Mouse (Mus musculus): ENCODE measurements at regions not wholly inside any gene's neighbourhood (a gene's known extent, or its start where the extent isn't known, plus 50 kb on each side); places are given as distances from the start of the nearest gene placed in this dataset.

GRCm38 (mm10) chr5:119059223-119059622 is 498.7 kb downstream of the Med13l start:
- no peak for DNase-seq (ENCODE audit: low spot score)

DNA sequence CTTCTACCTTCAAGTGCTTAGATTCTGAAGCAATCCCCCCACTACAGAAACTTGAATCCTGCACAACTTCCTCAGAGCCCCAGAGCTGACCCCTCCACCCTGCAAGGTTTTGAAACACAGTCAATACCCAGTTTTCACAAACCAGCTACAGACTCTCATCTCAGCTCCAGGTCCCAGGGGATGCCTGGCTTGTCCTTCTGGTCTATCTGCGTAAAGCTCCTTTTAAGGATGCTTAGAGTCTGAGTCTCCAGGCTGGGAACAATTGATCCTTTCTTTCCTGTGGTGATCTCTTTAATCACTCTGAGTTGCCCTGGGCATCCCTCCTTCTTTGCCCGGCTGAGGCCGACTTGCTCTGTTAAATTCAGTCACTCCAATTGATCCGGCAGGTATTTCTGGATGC is 500.4 kb downstream of the Med13l start:
- no peak for DNase-seq (ENCODE audit: low spot score)

DNA sequence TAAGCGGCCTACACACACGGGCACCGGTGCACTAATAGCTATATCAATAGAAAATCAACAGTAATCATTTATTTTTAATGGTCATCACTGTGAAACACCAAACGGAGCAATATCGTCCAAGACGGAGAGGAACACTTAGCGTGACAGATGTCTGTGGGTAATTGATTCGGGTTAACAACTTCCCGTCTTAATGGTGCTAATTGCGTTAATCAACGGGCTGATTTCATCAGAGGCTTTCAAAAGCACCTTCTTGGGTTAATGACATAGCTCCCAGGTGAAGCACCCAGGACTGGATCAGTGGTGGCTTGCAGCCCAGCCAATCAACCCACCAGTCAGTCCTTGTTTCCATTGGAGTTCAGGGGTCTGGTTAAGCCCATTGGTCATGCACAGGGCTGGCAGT is 502.0 kb downstream of the Med13l start:
- DNase-seq (ENCODE audit: low spot score), result no peak

DNA sequence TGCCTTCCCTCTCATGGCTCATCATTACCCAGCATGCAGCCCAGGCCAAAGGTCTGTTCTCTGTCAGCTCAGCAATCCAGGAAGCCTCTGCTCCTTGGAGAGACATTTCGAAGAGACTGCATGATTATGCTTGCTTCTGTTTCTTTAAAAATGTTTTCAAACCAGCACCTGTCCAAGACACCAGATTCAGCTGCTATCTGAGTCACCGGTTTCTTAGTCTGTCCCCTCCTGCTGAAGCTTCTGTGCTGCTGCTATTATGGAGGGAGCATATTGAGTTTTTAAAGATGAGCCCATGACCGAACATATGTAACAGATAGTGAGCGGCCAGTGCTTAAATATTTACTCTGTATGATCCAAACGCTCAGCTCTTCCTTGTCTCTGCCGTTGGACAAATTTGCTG is 506.2 kb downstream of the Med13l start:
- no peak for DNase-seq (ENCODE audit: low spot score)

- DNase-seq (ENCODE audit: low spot score), result no peak
Observed at GRCm38 (mm10) chr5:119069765-119070333, 509.4 kb downstream of the Med13l start.

DNA sequence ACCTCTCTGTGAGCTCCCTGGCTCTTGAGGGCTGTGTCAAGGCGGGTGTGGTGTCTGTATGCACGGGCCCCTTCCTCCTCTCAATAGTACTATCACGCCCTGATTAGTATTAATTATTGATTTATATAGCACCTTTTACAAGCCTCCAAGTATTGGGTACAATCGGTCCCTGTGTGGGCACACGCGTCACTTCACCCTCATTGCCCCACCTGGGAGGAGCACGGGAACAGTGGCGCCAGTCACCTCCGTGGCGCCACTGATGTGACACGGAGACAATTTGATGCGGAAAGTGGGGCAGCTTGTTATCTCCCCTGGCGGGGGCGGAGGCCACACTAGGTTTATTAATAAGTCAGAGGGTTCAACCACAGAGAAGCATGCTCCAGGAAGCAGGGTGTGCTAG is 512.2 kb downstream of the Med13l start:
- DNase-seq (ENCODE audit: low spot score), result no peak

DNA sequence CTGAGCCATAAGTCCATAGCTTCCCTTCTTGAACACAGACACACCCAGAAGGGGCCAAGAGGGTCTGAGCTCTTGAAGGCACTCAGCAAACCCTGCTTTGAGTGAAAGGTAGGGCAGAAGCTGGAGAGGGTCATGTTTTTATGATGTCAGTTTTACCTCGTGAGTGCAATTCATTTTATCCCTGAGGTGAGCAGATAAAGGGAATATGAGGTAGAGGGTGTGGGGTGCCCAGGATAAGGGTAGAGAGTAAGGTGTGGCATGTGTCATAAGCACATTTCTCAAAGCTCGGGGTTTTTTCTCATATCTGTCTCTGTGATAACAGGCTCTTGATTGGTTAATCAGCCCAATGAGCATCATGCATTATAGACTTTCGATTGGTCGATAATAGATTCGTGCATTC is 520.3 kb downstream of the Med13l start:
- no peak for DNase-seq (ENCODE audit: low spot score)

- no peak for DNase-seq (ENCODE audit: low spot score)
Observed at GRCm38 (mm10) chr5:119082895-119083294, 522.4 kb downstream of the Med13l start.

DNA sequence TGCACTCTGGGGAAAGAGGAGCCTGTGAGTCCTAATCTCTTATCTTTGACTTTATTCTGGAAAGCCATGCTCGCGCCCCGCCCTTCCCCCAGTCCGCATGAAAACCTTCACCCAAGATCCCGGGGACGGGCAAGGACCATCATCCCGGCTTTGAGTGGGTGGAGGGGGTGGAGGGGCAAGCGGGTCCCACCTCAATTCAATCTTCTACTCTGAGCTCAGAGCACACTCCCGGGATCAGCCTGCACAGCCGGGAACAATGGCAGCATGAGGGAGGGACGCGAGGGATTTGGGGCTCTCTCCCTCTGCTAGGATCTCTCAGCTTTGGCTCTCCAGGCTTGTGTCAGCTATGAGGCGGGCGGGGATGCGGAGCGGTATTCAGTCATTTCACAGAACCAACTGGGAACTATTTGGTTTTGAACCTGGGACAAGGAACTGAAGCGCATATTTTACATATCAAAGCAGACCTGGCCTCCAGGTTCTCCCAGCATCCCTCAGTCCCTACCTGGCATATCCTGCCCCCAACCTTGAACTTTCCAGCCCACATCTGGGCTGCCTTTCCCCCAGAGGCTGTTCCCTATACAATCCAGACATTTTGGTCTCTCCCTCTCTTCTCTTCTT is 537.2 kb downstream of the Med13l start:
- no peak for DNase-seq (ENCODE audit: low spot score)

DNA sequence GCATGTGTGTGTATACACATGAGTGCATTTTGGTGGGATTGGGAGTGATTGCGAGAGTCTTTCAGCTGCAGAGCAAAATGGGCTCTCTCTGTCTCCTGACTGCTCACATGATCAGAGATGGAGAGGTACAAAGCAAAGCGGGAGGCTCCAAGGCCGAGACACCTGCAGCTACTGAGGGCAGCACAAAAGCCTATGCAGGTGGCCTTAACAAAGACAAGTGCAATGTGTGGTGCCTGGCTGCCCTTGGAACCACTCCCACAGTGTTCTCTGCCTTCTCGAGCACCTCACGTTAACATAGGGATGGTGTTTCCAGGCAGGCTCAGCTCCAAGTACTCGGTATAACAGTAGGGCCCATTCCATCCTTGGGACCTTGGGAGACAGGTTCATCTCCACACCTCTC is 539.3 kb downstream of the Med13l start:
- DNase-seq (ENCODE audit: low spot score), result no peak

DNA sequence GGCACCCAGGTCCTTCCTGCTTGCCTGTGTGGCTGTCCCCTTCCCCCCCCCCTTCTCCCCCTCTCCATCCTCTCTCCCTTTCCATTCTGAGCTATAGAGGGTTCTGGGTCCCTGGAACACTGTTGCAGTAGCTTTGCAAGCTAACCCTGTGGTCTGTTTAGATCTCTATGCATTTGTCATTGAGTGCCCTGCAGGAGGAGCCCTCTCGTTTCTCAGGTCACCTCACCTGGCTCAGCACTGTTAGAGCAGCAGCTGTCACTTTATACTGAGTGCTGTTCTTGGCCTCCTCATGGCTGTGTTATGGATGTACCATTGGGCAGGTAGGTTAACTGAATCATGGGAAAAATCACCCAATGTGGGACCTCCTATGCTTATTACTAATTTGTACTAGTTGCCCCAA is 543.0 kb downstream of the Med13l start:
- DNase-seq (ENCODE audit: low spot score), result no peak

GRCm38 (mm10) chr5:119107898-119108297 is 547.4 kb downstream of the Med13l start:
- no peak for DNase-seq (ENCODE audit: low spot score)

- no peak for DNase-seq (ENCODE audit: low spot score)
Observed at GRCm38 (mm10) chr5:119109501-119109900, 549.0 kb downstream of the Med13l start.

DNA sequence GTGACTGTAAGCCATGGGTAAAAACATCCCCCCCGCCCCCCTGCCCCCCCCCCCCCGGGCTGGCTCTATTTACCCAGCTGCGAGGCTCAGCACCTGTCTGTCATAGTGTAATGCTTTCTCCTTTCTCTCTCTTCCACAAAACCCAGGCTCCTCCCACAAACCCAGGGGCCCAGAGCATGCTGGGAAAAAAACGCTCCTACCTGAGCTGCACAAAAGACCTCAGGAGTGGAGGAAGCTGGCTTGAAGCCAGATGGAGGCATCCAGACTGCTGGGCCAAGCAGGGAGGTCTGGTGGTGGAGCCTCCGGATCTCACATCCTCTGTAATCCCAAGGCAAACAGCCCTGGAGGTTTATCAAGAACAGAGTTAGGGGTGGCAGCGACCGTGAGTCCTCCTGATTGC is 553.6 kb downstream of the Med13l start:
- no peak for DNase-seq (ENCODE audit: low spot score)

DNA sequence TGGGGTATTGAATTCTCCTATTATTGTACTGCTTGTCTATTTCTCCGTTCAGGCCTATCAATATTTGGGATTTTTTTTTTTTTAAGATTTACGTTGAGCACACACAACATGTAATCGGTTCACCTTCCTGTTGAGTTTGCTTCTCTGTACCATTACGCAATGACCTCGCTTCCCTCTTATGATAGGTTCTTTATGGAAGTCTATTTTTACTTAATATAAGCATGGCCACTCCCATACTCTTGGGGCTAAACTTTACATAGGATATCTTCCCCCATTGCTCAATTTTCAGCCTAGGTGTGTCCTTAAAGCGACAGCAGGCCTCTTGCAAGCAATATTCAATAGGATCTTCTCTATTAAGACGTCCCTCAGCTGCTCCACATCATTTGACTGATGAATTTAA is 544.7 kb upstream of the Tbx3 start:
- no peak for DNase-seq (ENCODE audit: low spot score)

DNA sequence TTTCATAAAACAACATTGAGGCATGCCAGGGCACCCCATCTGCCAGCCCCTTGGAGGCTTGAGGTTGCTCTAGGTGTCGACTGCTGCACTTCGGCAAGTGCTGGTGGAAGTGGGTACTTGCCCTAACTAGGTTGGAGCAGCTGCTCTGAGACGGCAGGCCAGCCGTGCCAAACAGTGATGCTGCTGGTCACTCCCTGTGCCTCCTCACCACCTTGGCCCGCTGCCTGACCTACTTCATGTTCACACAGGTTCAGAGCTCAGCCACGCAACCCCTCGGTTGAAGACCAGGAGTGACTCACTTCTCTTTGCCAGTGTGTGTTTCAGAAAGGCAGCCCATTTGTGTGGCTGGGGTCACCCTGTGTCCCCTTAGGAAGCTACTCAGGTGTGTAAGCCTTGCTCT is 540.3 kb upstream of the Tbx3 start:
- no peak for DNase-seq (ENCODE audit: low spot score)

- no peak for DNase-seq (ENCODE audit: low spot score)
Observed at GRCm38 (mm10) chr5:119131461-119131860, 539.0 kb upstream of the Tbx3 start.

GRCm38 (mm10) chr5:119133378-119133777 is 537.1 kb upstream of the Tbx3 start:
- no peak for DNase-seq (ENCODE audit: low spot score)

DNA sequence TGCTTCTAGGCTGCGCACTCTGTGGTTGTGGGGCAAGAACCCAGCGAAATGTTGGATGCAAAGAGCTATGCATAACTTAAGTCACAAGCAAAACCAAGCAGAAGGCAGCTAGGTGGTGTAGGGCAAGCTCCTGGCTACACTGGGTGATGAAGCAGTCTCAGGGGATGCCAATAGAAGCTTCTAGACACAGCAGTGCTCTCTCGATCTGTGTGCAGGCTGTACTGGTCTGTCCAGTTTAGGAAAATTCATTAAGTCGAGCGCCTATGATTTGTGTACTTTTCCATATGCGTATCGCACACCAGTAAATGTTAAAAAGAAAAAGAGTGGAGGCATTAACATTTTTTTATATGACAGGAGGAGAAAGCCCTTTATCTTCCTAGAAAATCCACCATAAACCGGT is 533.6 kb upstream of the Tbx3 start:
- DNase-seq (ENCODE audit: low spot score), result no peak

DNA sequence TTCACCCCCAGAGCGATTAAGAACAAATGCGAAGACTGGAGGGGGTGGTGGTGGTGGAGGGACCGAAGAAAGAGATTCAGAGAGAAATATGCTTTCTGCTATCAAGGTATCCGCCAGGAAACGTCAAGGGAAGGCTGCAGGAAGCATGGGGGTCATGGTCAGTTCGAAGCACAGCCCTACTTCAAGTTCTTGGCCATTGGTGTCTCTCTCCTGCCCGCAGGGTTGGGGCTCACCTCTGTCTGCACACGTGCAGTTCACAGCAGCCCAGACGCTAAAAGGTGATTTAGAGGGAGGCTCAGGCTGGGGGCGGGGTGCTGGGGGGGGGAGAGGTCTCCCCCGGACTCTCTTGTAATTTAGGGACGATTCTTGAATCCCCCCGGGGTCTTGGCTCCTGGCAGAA is 533.1 kb upstream of the Tbx3 start:
- DNase-seq (ENCODE audit: low spot score), result no peak

DNA sequence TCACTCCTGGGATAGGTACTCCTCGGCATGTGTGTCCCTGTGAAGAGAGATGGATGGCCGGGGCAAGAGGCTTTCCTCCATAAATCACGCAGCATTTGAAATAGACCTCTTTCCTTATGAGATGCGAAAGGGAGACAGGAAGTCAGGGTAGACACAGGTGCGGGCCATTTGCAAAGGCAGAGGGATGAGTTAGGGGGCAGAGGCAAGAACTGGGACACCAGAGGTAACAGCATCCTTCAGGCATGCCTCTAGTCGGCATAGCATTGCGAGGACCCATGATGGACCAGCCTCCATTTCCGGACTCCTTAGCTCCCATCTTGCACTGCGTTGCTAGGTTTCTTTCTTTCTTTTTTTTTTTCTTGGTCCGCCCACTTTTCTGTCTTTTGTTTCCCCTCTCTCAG is 532.6 kb upstream of the Tbx3 start:
- DNase-seq (ENCODE audit: low spot score), result no peak

- DNase-seq (ENCODE audit: low spot score), result no peak
Observed at GRCm38 (mm10) chr5:119138293-119138692, 532.2 kb upstream of the Tbx3 start.

DNA sequence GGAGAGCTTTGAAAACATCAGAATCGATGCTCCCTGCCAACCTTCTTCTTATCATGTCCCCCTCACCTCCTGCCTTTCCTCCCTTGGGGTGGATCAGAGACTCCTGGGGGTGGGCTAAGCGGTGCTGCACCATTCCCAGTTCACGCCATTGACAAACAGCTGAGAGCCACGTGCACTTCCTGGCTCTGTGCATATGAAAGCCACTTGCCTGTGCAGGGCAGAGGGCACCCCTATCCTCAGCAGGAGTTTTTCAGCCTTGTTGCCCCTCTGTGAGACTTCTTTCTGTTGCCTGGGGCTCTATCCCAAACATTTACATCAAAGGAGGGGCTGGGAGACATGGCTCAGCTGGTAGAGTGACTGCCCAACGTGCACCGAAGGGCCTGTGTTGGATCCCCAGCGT is 531.1 kb upstream of the Tbx3 start:
- DNase-seq (ENCODE audit: low spot score), result no peak

DNA sequence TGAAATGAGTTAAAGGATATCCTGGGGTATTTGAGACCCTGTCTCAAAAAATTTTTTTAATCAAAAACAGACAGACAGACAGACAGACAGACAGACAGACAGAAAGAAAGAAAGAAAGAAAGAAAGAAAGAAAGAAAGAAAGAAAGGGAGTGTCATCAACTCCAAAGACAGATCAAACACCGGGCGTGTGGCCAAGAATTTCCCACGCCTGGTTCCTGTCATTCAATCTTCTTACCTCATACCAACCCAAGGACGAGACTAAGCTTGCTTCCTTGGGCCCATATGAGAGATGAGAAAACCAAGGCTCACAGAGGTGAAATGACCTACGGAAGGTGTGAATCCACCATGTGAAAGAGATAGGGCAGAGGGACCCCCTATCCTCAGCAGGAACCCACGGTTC is 530.7 kb upstream of the Tbx3 start:
- DNase-seq (ENCODE audit: low spot score), result no peak

DNA sequence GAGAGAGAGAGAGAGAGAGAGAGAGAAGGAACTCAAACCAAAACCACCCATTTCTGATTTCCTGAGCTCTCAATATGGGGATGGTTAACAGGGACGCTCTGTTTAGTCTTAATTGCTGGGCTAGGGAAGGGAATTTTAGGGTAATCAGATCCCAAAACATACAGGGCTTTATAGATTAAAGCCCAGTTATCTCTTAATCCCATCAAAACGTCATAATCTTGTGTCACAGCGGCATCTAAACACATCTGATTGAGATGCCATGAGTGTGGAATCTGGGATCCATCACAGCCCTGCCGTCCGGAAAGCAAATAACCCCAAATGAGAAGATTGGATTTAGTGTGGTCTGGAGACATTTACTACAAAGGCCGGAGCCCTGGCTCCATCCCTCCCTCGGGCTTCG is 527.1 kb upstream of the Tbx3 start:
- no peak for DNase-seq (ENCODE audit: low spot score)

Data from ovary, adult 18-20 months (tissue).